Mouse (Mus musculus): ENCODE measurements at regions not wholly inside any gene's neighbourhood (a gene's known extent, or its start where the extent isn't known, plus 50 kb on each side); places are given as distances from the start of the nearest gene placed in this dataset.
A peak's percentile ranks its signal among the peaks of the same experiment; 100 is the strongest.

DNA sequence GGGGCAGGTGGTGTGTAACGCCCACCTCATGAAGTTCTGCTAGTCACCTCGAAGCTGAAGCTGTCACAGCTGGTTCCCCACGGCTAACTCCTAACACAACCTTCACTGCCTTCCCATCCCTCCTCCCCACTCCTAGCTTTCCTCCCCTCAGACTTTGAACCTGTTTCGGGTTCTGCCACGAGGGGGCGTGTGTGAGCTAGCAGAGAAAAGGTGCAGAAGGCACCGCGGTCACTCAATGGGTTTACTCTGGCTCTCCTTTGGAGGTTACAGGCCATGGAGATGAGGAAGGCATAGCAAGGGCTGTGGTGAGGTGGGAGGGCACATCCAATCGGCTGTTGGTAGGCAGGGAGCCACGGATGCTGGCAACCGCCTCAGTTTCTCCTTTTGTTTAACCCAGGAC is 437.3 kb downstream of the Ptpru start:
- TF ChIP-seq CTCF (IDR thresholded peaks at IDR 0.05; ENCODE audit: borderline replicate concordance, insufficient read depth, low read depth, low read length) (peak; percentile 65), POLR2A (IDR thresholded peaks at IDR 0.05; ENCODE audit: borderline replicate concordance, insufficient read depth, low read length) (no peak)
- peak; percentile 47 to 71 for DNase-seq
- Histone ChIP-seq H3K27ac (ENCODE audit: insufficient read depth, low read length) (no peak overlapping the region), H3K27me3 (ENCODE audit: control insufficient read depth, insufficient read depth, low read length) (no peaks in the 10 kb centered on the region), H3K4me1 (ENCODE audit: control insufficient read depth, insufficient read depth, low read length) (peaks cover 11% of the 10 kb centered on the region; the same call in 1 of the 2 replicates), H3K4me3 (replicated peaks; ENCODE audit: insufficient read depth, low read depth, low read length) (no peak overlapping the region)
- 21% methylated on average over 11 of the region's 11 CpGs for WGBS

DNA sequence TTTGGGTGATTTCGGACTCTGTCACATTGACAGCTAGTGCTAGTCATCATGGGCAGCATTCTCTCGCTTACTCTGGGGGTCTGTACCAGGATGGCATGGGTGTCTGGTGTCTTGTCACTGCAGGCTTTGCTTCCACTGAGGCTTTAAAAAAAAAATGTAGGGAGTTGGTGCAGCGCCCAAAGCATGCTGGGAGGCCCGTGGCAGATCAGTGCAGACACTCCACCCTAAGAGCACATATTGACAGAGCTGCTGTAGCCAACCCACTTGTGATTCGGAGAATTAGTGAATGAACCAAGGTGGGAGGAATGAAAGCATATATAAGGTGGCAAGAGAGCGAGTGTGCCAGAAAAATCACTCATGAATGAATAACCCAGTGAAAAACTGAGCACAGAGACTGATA is 436.8 kb downstream of the Ptpru start:
- Histone ChIP-seq H3K27me3 (ENCODE audit: control insufficient read depth, insufficient read depth, low read length) (no peaks in the 10 kb centered on the region), H3K4me3 (replicated peaks; ENCODE audit: insufficient read depth, low read depth, low read length) (no peak overlapping the region), H3K27ac (ENCODE audit: insufficient read depth, low read length) (no peak overlapping the region), H3K4me1 (ENCODE audit: control insufficient read depth, insufficient read depth, low read length) (peaks cover 11% of the 10 kb centered on the region; the same call in 1 of the 2 replicates)
- TF ChIP-seq POLR2A (IDR thresholded peaks at IDR 0.05; ENCODE audit: borderline replicate concordance, insufficient read depth, low read length), result no peak
- TF ChIP-seq CTCF (IDR thresholded peaks at IDR 0.05; ENCODE audit: borderline replicate concordance, insufficient read depth, low read depth, low read length), result no peak
- WGBS, result 76% methylated on average over 6 of the region's 6 CpGs
- no peak for DNase-seq

DNA sequence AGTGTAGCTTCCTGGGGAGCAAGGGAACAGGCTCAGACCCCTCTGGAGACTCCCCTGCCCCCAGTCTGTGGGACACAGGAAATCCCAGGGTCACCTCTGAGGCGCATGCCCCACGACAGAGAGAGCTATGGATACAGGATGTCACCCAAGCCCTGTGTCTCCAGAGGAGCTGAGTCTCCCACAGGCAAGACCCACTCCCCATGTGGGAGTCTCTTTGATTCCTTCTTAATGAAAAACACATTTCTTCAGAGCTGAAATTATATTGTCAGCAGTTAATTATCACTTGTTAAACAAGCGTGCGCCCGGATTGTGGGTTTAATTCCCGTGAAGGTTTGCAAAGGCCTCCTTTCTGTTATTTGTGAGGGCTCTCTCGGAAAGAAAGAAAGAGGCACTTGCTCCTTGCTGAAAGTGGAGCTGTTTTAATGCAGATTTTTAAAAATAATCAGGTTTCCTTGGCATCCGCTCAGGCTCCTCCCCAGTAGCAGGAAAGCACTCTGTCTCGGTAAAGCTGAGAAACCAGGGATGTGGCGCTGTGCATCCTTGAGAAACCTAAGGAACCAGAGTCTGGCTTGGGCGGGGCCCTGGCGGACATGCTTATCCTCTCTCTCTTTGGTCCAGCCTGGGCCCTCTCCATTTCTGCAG is 432.6 kb downstream of the Ptpru start:
- H3K27me3 ChIP-seq (ENCODE audit: control insufficient read depth, insufficient read depth, low read length), result no peaks in the 10 kb centered on the region
- DNase-seq, result no peak
- H3K4me1 ChIP-seq (ENCODE audit: control insufficient read depth, insufficient read depth, low read length), result 0 out of 2 replicates have a peak, but pooled peaks cover 2% of the 10 kb centered on the region
- 88% methylated on average over 12 of the region's 12 CpGs for WGBS
- H3K27ac ChIP-seq (ENCODE audit: insufficient read depth, low read length), result no peak overlapping the region
- no peak overlapping the region for H3K4me3 ChIP-seq (replicated peaks; ENCODE audit: insufficient read depth, low read depth, low read length)
- TF ChIP-seq POLR2A (IDR thresholded peaks at IDR 0.05; ENCODE audit: borderline replicate concordance, insufficient read depth, low read length), result no peak
- TF ChIP-seq CTCF (IDR thresholded peaks at IDR 0.05; ENCODE audit: borderline replicate concordance, insufficient read depth, low read depth, low read length), result no peak

DNA sequence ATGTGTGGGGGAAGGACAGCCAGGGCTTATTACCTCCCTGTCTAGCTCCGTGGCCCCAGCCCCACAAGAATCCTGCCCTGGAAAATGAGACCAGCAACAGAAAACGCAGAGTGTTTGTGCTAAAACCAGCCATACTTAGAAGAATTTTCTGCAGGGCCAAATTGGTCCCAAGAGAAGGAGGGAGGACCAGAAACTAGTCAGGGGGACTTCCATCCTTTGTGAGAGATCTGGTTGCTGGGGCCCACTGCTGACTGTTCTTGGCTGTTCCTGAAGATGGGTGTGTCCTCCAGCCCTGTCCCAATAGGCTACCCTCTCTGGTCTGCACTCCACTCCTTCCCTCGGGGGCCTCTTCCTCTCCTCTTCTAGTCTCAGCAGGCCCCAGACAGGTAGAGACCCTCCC is 430.6 kb downstream of the Ptpru start:
- 70% methylated on average over 3 of the region's 3 CpGs for WGBS

DNA sequence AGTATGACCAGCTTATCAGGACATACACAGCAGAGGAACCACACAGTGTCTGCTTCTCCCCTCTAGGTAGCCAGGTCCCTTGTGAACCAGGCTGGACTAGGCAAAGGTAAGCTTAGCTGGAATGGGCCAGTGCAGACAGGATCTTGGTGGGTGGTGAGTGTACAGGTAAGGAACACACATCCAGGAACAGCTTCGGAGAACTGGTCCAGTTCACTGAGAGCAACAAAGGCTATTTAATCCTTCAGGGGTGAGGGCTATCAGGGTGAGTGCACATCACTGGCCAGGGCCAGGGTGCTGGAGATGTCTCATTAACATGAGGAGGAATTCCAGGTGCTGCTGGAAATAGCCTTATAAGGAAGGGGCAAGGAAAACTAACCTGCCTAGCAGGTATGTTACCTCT is 429.4 kb downstream of the Ptpru start:
- WGBS, result 97% methylated on average over 1 of the region's 1 CpGs
- H3K4me3 ChIP-seq (replicated peaks; ENCODE audit: insufficient read depth, low read depth, low read length), result no peak overlapping the region
- no peak overlapping the region for H3K27ac ChIP-seq (ENCODE audit: insufficient read depth, low read length)
- no peak for DNase-seq
- TF ChIP-seq CTCF (IDR thresholded peaks at IDR 0.05; ENCODE audit: borderline replicate concordance, insufficient read depth, low read depth, low read length) (no peak), POLR2A (IDR thresholded peaks at IDR 0.05; ENCODE audit: borderline replicate concordance, insufficient read depth, low read length) (no peak)
- no peaks in the 10 kb centered on the region for H3K27me3 ChIP-seq (ENCODE audit: control insufficient read depth, insufficient read depth, low read length)
- 0 out of 2 replicates have a peak, but pooled peaks cover 2% of the 10 kb centered on the region for H3K4me1 ChIP-seq (ENCODE audit: control insufficient read depth, insufficient read depth, low read length)

More for the DNA sequence above, 430.6 kb downstream of the Ptpru start:
- H3K4me3 ChIP-seq (replicated peaks; ENCODE audit: insufficient read depth, low read depth, low read length), result no peak overlapping the region
- no peaks in the 10 kb centered on the region for H3K27me3 ChIP-seq (ENCODE audit: control insufficient read depth, insufficient read depth, low read length)
- DNase-seq, result no peak
- no peak overlapping the region for H3K27ac ChIP-seq (ENCODE audit: insufficient read depth, low read length)
- TF ChIP-seq POLR2A (IDR thresholded peaks at IDR 0.05; ENCODE audit: borderline replicate concordance, insufficient read depth, low read length), result no peak
- no peak for TF ChIP-seq CTCF (IDR thresholded peaks at IDR 0.05; ENCODE audit: borderline replicate concordance, insufficient read depth, low read depth, low read length)
- H3K4me1 ChIP-seq (ENCODE audit: control insufficient read depth, insufficient read depth, low read length), result 0 out of 2 replicates have a peak, but pooled peaks cover 2% of the 10 kb centered on the region

DNA sequence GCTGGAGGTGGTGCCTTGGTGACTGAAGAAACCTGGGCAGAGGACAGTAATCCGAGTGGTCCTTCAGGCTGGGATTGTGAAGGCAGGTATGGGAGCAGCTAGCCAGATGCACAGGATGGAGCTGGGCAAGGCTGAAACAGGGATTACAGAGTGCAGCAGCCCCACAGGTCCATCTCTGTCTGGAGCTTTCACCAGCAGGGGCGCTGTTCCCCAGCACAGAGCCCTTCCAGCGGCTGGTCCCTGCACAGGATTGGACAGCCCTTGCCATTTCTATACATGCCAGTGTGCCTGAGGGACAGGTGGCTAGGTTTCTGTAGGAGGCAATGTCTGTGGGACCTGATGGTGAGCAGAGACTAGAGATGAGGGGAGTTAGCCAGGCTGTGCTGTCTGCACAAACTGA is 428.3 kb downstream of the Ptpru start:
- Histone ChIP-seq H3K4me1 (ENCODE audit: control insufficient read depth, insufficient read depth, low read length) (0 out of 2 replicates have a peak, but pooled peaks cover 2% of the 10 kb centered on the region), H3K27ac (ENCODE audit: insufficient read depth, low read length) (no peak overlapping the region), H3K27me3 (ENCODE audit: control insufficient read depth, insufficient read depth, low read length) (no peaks in the 10 kb centered on the region), H3K4me3 (replicated peaks; ENCODE audit: insufficient read depth, low read depth, low read length) (no peak overlapping the region)
- peak; percentile 27 to 47 for DNase-seq
- TF ChIP-seq CTCF (IDR thresholded peaks at IDR 0.05; ENCODE audit: borderline replicate concordance, insufficient read depth, low read depth, low read length) (peak; percentile 61), POLR2A (IDR thresholded peaks at IDR 0.05; ENCODE audit: borderline replicate concordance, insufficient read depth, low read length) (no peak)
- WGBS, result 44% methylated on average over 3 of the region's 3 CpGs

DNA sequence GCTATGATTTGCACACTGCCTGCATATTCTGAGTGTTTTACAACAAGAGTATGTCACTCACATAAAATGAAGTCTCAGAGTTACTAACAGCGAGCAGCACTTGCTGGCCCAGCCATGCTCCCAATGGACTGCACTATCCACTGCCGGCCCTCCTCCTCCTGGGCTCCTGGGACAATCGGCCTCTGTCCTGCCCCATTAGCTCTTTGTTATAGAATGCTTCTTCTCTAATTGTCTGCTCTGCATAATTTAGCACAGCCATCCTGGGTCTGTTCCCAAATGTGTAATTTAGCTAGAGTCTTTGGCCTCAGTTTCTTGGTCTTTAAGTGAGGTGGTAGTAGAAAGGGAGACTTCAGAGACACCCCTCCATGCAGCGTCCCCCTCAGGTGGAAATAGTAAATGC is 426.2 kb downstream of the Ptpru start:
- TF ChIP-seq CTCF (IDR thresholded peaks at IDR 0.05; ENCODE audit: borderline replicate concordance, insufficient read depth, low read depth, low read length) (no peak), POLR2A (IDR thresholded peaks at IDR 0.05; ENCODE audit: borderline replicate concordance, insufficient read depth, low read length) (no peak)

DNA sequence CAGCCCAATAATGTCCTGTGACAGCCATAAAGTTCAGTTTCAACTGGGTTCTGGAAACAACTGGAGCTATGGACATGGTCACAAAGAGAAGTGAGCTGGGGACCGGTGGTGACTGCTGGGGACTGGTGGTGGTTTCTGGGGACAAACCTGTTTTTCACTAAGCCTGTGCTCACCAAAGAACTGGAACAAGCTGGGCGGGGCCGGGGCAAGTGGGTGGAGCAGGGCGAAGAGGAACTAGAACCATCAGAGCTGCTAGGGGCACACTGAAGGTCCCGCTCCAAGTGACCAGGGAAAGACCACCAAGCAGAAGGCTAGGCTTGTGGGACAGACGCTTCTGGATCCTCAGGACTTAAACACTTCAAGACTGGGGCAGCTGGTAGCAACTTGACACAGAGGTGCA is 424.7 kb downstream of the Ptpru start:
- 93% methylated on average over 6 of the region's 6 CpGs for WGBS
- TF ChIP-seq POLR2A (IDR thresholded peaks at IDR 0.05; ENCODE audit: borderline replicate concordance, insufficient read depth, low read length) (no peak), CTCF (IDR thresholded peaks at IDR 0.05; ENCODE audit: borderline replicate concordance, insufficient read depth, low read depth, low read length) (no peak)
- Histone ChIP-seq H3K27me3 (ENCODE audit: control insufficient read depth, insufficient read depth, low read length) (no peaks in the 10 kb centered on the region), H3K4me1 (ENCODE audit: control insufficient read depth, insufficient read depth, low read length) (no peaks in the 10 kb centered on the region; the same call in 1 of the 2 replicates), H3K4me3 (replicated peaks; ENCODE audit: insufficient read depth, low read depth, low read length) (no peak overlapping the region), H3K27ac (ENCODE audit: insufficient read depth, low read length) (no peak overlapping the region)
- DNase-seq, result no peak

More for the DNA sequence above, 426.2 kb downstream of the Ptpru start:
- no peak for DNase-seq
- Histone ChIP-seq H3K27me3 (ENCODE audit: control insufficient read depth, insufficient read depth, low read length) (no peaks in the 10 kb centered on the region), H3K4me1 (ENCODE audit: control insufficient read depth, insufficient read depth, low read length) (no peaks in the 10 kb centered on the region), H3K27ac (ENCODE audit: insufficient read depth, low read length) (no peak overlapping the region), H3K4me3 (replicated peaks; ENCODE audit: insufficient read depth, low read depth, low read length) (no peak overlapping the region)
- 77% methylated on average over 4 of the region's 4 CpGs for WGBS

Measured in cerebellum, adult 2 months (tissue).